Mouse (Mus musculus): Measurements from ENCODE around the gene Gm12185. TPM values are rescaled to one million over a fixed set of nuclear protein-coding genes. Genes with fewer than 3 reads are reported as not detected.
"Not testable (repeated sequence)": the region's sequence is repeated elsewhere in the genome, so short reads cannot be mapped to it uniquely, and the experiment has no call there.

Gm12185 gene
- polyA plus RNA-seq, 1 experiment from 2014 or later, result not detected

GRCm38 (mm10) chr11:48933422-48933821 is 58.6 kb downstream of the Gm12185 start:
- not testable (repeated sequence) for H3K27me3 ChIP-seq (ENCODE audit: control insufficient read depth, insufficient read depth, low read depth, low read length); H3K4me2 ChIP-seq (ENCODE audit: low read depth, low read length); H3K4me1 ChIP-seq (replicated peaks; ENCODE audit: control insufficient read depth, insufficient read depth, low read length); H3K36me3 ChIP-seq (ENCODE audit: control insufficient read depth, insufficient read depth, low read length); ATAC-seq (ENCODE audit: low read depth); H3K9me3 ChIP-seq (ENCODE audit: control insufficient read depth, low read length); H3K27ac ChIP-seq (ENCODE audit: low read length); H3K4me3 ChIP-seq (ENCODE audit: low read length); H3K9ac ChIP-seq (ENCODE audit: low read length)
- WGBS, result 47% methylated on average over 1 of the region's 1 CpGs

- H3K4me1 ChIP-seq (replicated peaks; ENCODE audit: control insufficient read depth, insufficient read depth, low read length); H3K27me3 ChIP-seq (ENCODE audit: control insufficient read depth, insufficient read depth, low read depth, low read length); H3K27ac ChIP-seq (ENCODE audit: low read length); H3K9ac ChIP-seq (ENCODE audit: low read length); ATAC-seq (ENCODE audit: low read depth); H3K4me3 ChIP-seq (ENCODE audit: low read length); H3K36me3 ChIP-seq (ENCODE audit: control insufficient read depth, insufficient read depth, low read length); H3K4me2 ChIP-seq (ENCODE audit: low read depth, low read length); H3K9me3 ChIP-seq (ENCODE audit: control insufficient read depth, low read length): not testable (repeated sequence)
- 69% methylated on average over 1 of the region's 1 CpGs for WGBS
Measured at GRCm38 (mm10) chr11:48928068-48928467, 64.0 kb downstream of the Gm12185 start.

- not testable (repeated sequence) for H3K4me2 ChIP-seq (ENCODE audit: low read depth, low read length); H3K4me3 ChIP-seq (ENCODE audit: low read length); H3K27me3 ChIP-seq (ENCODE audit: control insufficient read depth, insufficient read depth, low read depth, low read length); H3K4me1 ChIP-seq (replicated peaks; ENCODE audit: control insufficient read depth, insufficient read depth, low read length); ATAC-seq (ENCODE audit: low read depth); H3K36me3 ChIP-seq (ENCODE audit: control insufficient read depth, insufficient read depth, low read length); H3K27ac ChIP-seq (ENCODE audit: low read length); H3K9me3 ChIP-seq (ENCODE audit: control insufficient read depth, low read length); H3K9ac ChIP-seq (ENCODE audit: low read length)
Measured at GRCm38 (mm10) chr11:48926437-48926836, 65.6 kb downstream of the Gm12185 start.

- not testable (repeated sequence) for H3K4me1 ChIP-seq (replicated peaks; ENCODE audit: control insufficient read depth, insufficient read depth, low read length); H3K27me3 ChIP-seq (ENCODE audit: control insufficient read depth, insufficient read depth, low read depth, low read length); H3K4me2 ChIP-seq (ENCODE audit: low read depth, low read length); H3K9ac ChIP-seq (ENCODE audit: low read length); ATAC-seq (ENCODE audit: low read depth); H3K4me3 ChIP-seq (ENCODE audit: low read length); H3K9me3 ChIP-seq (ENCODE audit: control insufficient read depth, low read length); H3K36me3 ChIP-seq (ENCODE audit: control insufficient read depth, insufficient read depth, low read length); H3K27ac ChIP-seq (ENCODE audit: low read length)
- 75% methylated on average over 5 of the region's 5 CpGs for WGBS
Measured at GRCm38 (mm10) chr11:48923818-48924217, 68.2 kb downstream of the Gm12185 start.

GRCm38 (mm10) chr11:48918380-48918779 is 73.6 kb downstream of the Gm12185 start:
- Histone ChIP-seq H3K27ac (ENCODE audit: low read length) (no peak overlapping the region), H3K4me3 (ENCODE audit: low read length) (no peak overlapping the region), H3K9me3 (ENCODE audit: control insufficient read depth, low read length) (no peaks in the 10 kb centered on the region), H3K4me2 (ENCODE audit: low read depth, low read length) (no peak overlapping the region), H3K27me3 (ENCODE audit: control insufficient read depth, insufficient read depth, low read depth, low read length) (no peaks in the 10 kb centered on the region), H3K4me1 (replicated peaks; ENCODE audit: control insufficient read depth, insufficient read depth, low read length) (no peaks in the 10 kb centered on the region), H3K36me3 (ENCODE audit: control insufficient read depth, insufficient read depth, low read length) (no peaks in the 10 kb centered on the region), H3K9ac (ENCODE audit: low read length) (no peak overlapping the region)
- ATAC-seq (ENCODE audit: low read depth), result no peak
- 62% methylated on average over 3 of the region's 3 CpGs for WGBS

GRCm38 (mm10) chr11:48913611-48914010 is 78.4 kb downstream of the Gm12185 start:
- Histone ChIP-seq H3K27ac (ENCODE audit: low read length) (no peak overlapping the region), H3K9ac (ENCODE audit: low read length) (no peak overlapping the region), H3K9me3 (ENCODE audit: control insufficient read depth, low read length) (no peaks in the 10 kb centered on the region), H3K4me2 (ENCODE audit: low read depth, low read length) (no peak overlapping the region), H3K4me1 (replicated peaks; ENCODE audit: control insufficient read depth, insufficient read depth, low read length) (no peaks in the 10 kb centered on the region), H3K4me3 (ENCODE audit: low read length) (no peak overlapping the region), H3K36me3 (ENCODE audit: control insufficient read depth, insufficient read depth, low read length) (no peaks in the 10 kb centered on the region), H3K27me3 (ENCODE audit: control insufficient read depth, insufficient read depth, low read depth, low read length) (no peaks in the 10 kb centered on the region)
- no peak for ATAC-seq (ENCODE audit: low read depth)
- 89% methylated on average over 1 of the region's 1 CpGs for WGBS

- Histone ChIP-seq H3K9ac (ENCODE audit: low read length) (no peak overlapping the region), H3K4me1 (replicated peaks; ENCODE audit: control insufficient read depth, insufficient read depth, low read length) (no peaks in the 10 kb centered on the region), H3K4me3 (ENCODE audit: low read length) (no peak overlapping the region), H3K9me3 (ENCODE audit: control insufficient read depth, low read length) (no peaks in the 10 kb centered on the region), H3K4me2 (ENCODE audit: low read depth, low read length) (no peak overlapping the region), H3K36me3 (ENCODE audit: control insufficient read depth, insufficient read depth, low read length) (no peaks in the 10 kb centered on the region), H3K27ac (ENCODE audit: low read length) (no peak overlapping the region), H3K27me3 (ENCODE audit: control insufficient read depth, insufficient read depth, low read depth, low read length) (no peaks in the 10 kb centered on the region)
- ATAC-seq (ENCODE audit: low read depth), result no peak
- whole genome bisulfite sequencing, result 41% methylated on average over 1 of the region's 1 CpGs
Measured at GRCm38 (mm10) chr11:48908459-48908858, 83.6 kb downstream of the Gm12185 start.

- 55% methylated on average over 2 of the region's 2 CpGs for WGBS
- ATAC-seq (ENCODE audit: low read depth), result no peak
- Histone ChIP-seq H3K36me3 (ENCODE audit: control insufficient read depth, insufficient read depth, low read length) (no peaks in the 10 kb centered on the region), H3K4me3 (ENCODE audit: low read length) (no peak within 1 kb of the TSS), H3K27ac (ENCODE audit: low read length) (no peak within 1 kb of the TSS), H3K9ac (ENCODE audit: low read length) (no peak within 1 kb of the TSS), H3K27me3 (ENCODE audit: control insufficient read depth, insufficient read depth, low read depth, low read length) (no peaks in the 10 kb centered on the region), H3K4me2 (ENCODE audit: low read depth, low read length) (no peak within 1 kb of the TSS), H3K9me3 (ENCODE audit: control insufficient read depth, low read length) (no peaks in the 10 kb centered on the region), H3K4me1 (replicated peaks; ENCODE audit: control insufficient read depth, insufficient read depth, low read length) (no peaks in the 10 kb centered on the region)
Measured at GRCm38 (mm10) chr11:48902021-48902420, 90.0 kb downstream of the Gm12185 start, which contains the start of gene Gm5431. Gm5431 (minus strand) TSS chr11:48902214.

- H3K4me2 ChIP-seq (ENCODE audit: low read depth, low read length); H3K4me1 ChIP-seq (replicated peaks; ENCODE audit: control insufficient read depth, insufficient read depth, low read length); H3K9ac ChIP-seq (ENCODE audit: low read length): not testable (repeated sequence)
Measured at GRCm38 (mm10) chr11:48901567-48901930, 90.5 kb downstream of the Gm12185 start.

More at GRCm38 (mm10) chr11:48901567-48901930, 90.5 kb downstream of the Gm12185 start:
- not testable (repeated sequence) for H3K9me3 ChIP-seq (ENCODE audit: control insufficient read depth, low read length); ATAC-seq (ENCODE audit: low read depth); H3K4me3 ChIP-seq (ENCODE audit: low read length); H3K27me3 ChIP-seq (ENCODE audit: control insufficient read depth, insufficient read depth, low read depth, low read length); H3K36me3 ChIP-seq (ENCODE audit: control insufficient read depth, insufficient read depth, low read length); H3K27ac ChIP-seq (ENCODE audit: low read length)
- 79% methylated on average over 1 of the region's 1 CpGs for WGBS
